Mouse (Mus musculus) liver, postnatal 0 days (tissue): Measurements from ENCODE around the gene D430019H16Rik. TPM values are rescaled to one million over a fixed set of nuclear protein-coding genes. Genes with fewer than 3 reads are reported as not detected.

Experiments
- ATAC-seq: fragments of 200-750 bp; cut with Nextera tagmentation; 2 replicates; pipeline ENCODE4 v1.8.0; 2017; ENCODE audit warnings: mild to moderate bottlenecking, moderate library complexity
- DNase-seq: peaks from one replicate; pipeline ENCODE4 v3.0.0-alpha.2; 2016
- H3K27ac ChIP-seq: fragments of 300-500 bp; sonication (generic); 2 replicates; pipeline ENCODE4 v1.5.1; 2014; ENCODE audit warnings: antibody characterized with exemption, moderate library complexity, mild to moderate bottlenecking, low read depth
- H3K27me3 ChIP-seq: fragments of 300-500 bp; sonication (generic); 2 replicates; pipeline ENCODE4 v1.6.1; 2014; ENCODE audit warnings: low read length, control low read depth, mixed read lengths; ENCODE audit not compliant: insufficient read depth
- H3K36me3 ChIP-seq: fragments of 300-500 bp; sonication (generic); replicated peaks from 2 replicates; pipeline ENCODE4 v1.6.1; 2014; ENCODE audit warnings: mild to moderate bottlenecking, control low read depth, low read length, moderate library complexity, mixed read lengths; ENCODE audit not compliant: insufficient read depth
- H3K4me1 ChIP-seq: fragments of 300-500 bp; sonication (generic); 2 replicates; pipeline ENCODE4 v1.6.1; 2014; ENCODE audit warnings: antibody characterized with exemption, mild to moderate bottlenecking, control low read depth; ENCODE audit not compliant: insufficient read depth
- H3K4me2 ChIP-seq: fragments of 300-500 bp; sonication (generic); 2 replicates; pipeline ENCODE4 v1.6.1; 2014; ENCODE audit warnings: low read depth, mild to moderate bottlenecking, low read length, moderate library complexity, mixed read lengths
- H3K4me3 ChIP-seq: fragments of 300-500 bp; sonication (generic); 2 replicates; pipeline ENCODE4 v1.5.1; 2014; ENCODE audit warnings: low read depth, low read length
- H3K9ac ChIP-seq: fragments of 300-500 bp; sonication (generic); replicated peaks from 2 replicates; pipeline ENCODE4 v1.6.1; 2014; ENCODE audit warnings: mild to moderate bottlenecking, moderate library complexity
- H3K9me3 ChIP-seq: fragments of 300-500 bp; sonication (generic); 2 replicates; pipeline ENCODE4 v1.6.1; 2016; ENCODE audit warnings: mild to moderate bottlenecking, control low read depth, low read length, mixed read lengths
- CTCF ChIP-seq: sonication (generic); IDR thresholded peaks from 2 replicates; pipeline ENCODE4 v1.5.1; 2016; ENCODE audit warnings: antibody characterized with exemption, low read depth
- EP300 ChIP-seq: IDR thresholded peaks from 2 replicates; pipeline ENCODE4 v1.6.1; 2016; ENCODE audit warnings: antibody characterized with exemption, low read depth, mild to moderate bottlenecking
- WGBS: fragments of 180-500 bp; shearing (Covaris S2); extraction: QIAGEN DNeasy Blood & Tissue Kit; methylation state at CpG from one replicate; pipeline ENCODE4 v1.1.7; 2014; ENCODE audit not compliant: insufficient replicate concordance; 5-methylcytosine and 5-hydroxymethylcytosine counted together
- polyA plus RNA-seq: library from polyadenylated mRNA; unstranded; fragments of >200 nt; fragmentation: Nextera tagmentation; extraction: Ambion mirVana; gene quantifications from 2 replicates; pipeline ENCODE4 v1.2.1, GENCODE M21; 2015

D430019H16Rik gene
- polyA plus RNA-seq, 1 experiment from 2014 or later: 0.05 TPM

- no peak overlapping the region for H3K4me3 ChIP-seq
- H3K9ac ChIP-seq: no peak overlapping the region
- H3K36me3 ChIP-seq: no peaks in the 10 kb centered on the region
- 32% methylated on average over 3 of the region's 3 CpGs for WGBS
- no peak overlapping the region for H3K4me2 ChIP-seq
- H3K27me3 ChIP-seq: no peaks in the 10 kb centered on the region
- no peak for ATAC-seq
- H3K27ac ChIP-seq: no peak overlapping the region
- no peak for DNase-seq
- no peaks in the 10 kb centered on the region for H3K4me1 ChIP-seq
- no peaks in the 10 kb centered on the region for H3K9me3 ChIP-seq
- no peak for TF ChIP-seq EP300
- TF ChIP-seq CTCF: peak; percentile 37; the same call in 1 of the 2 replicates
These were observed 21.8 kb upstream of the D430019H16Rik start for GRCm38 (mm10) chr12:105431872-105432271.

GRCm38 (mm10) chr12:105432807-105433206, 20.8 kb upstream of the D430019H16Rik start:
- DNase-seq (no peak), ATAC-seq (peak; percentile 41; the same call in 1 of the 2 replicates)
- H3K9ac ChIP-seq: no peak overlapping the region
- no peaks in the 10 kb centered on the region for H3K36me3 ChIP-seq
- WGBS: 50% methylated on average over 3 of the region's 3 CpGs
- H3K9me3 ChIP-seq: no peaks in the 10 kb centered on the region
- H3K4me3 ChIP-seq: no peak overlapping the region
- no peaks in the 10 kb centered on the region for H3K4me1 ChIP-seq
- TF ChIP-seq CTCF: no peak
- TF ChIP-seq EP300: no peak
- H3K27ac ChIP-seq: no peak overlapping the region
- no peaks in the 10 kb centered on the region for H3K27me3 ChIP-seq
- H3K4me2 ChIP-seq: no peak overlapping the region

GRCm38 (mm10) chr12:105438259-105438658, 15.4 kb upstream of the D430019H16Rik start:
- no peak overlapping the region for H3K4me2 ChIP-seq
- H3K4me1 ChIP-seq: no peaks in the 10 kb centered on the region
- H3K27me3 ChIP-seq: no peaks in the 10 kb centered on the region
- no peaks in the 10 kb centered on the region for H3K36me3 ChIP-seq
- H3K27ac ChIP-seq: no peak overlapping the region
- no peak overlapping the region for H3K9ac ChIP-seq
- H3K4me3 ChIP-seq: no peak overlapping the region
- 53% methylated on average over 5 of the region's 5 CpGs for WGBS
- DNase-seq (no peak), ATAC-seq (no peak)
- H3K9me3 ChIP-seq: no peaks in the 10 kb centered on the region
- TF ChIP-seq EP300 (no peak), CTCF (no peak)

- ATAC-seq (no peak), DNase-seq (no peak)
- Histone ChIP-seq H3K4me2 (no peak overlapping the region), H3K27ac (no peak overlapping the region), H3K36me3 (no peaks in the 10 kb centered on the region), H3K9me3 (no peaks in the 10 kb centered on the region), H3K9ac (no peak overlapping the region), H3K27me3 (no peaks in the 10 kb centered on the region), H3K4me3 (no peak overlapping the region), H3K4me1 (no peaks in the 10 kb centered on the region)
- 56% methylated on average over 6 of the region's 6 CpGs for WGBS
- TF ChIP-seq CTCF: no peak
- TF ChIP-seq EP300: no peak
These were observed 13.7 kb upstream of the D430019H16Rik start for GRCm38 (mm10) chr12:105439976-105440375.

GRCm38 (mm10) chr12:105443569-105443968, 10.1 kb upstream of the D430019H16Rik start:
- H3K27ac ChIP-seq: no peak overlapping the region
- no peak overlapping the region for H3K4me3 ChIP-seq
- DNase-seq (no peak), ATAC-seq (no peak)
- no peaks in the 10 kb centered on the region for H3K4me1 ChIP-seq
- no peaks in the 10 kb centered on the region for H3K27me3 ChIP-seq
- WGBS: 60% methylated on average over 5 of the region's 5 CpGs
- H3K4me2 ChIP-seq: no peak overlapping the region
- H3K36me3 ChIP-seq: no peaks in the 10 kb centered on the region
- H3K9me3 ChIP-seq: no peaks in the 10 kb centered on the region
- no peak for TF ChIP-seq CTCF
- no peak for TF ChIP-seq EP300
- no peak overlapping the region for H3K9ac ChIP-seq

- Histone ChIP-seq H3K27ac (no peak overlapping the region), H3K9me3 (no peaks in the 10 kb centered on the region), H3K4me1 (no peaks in the 10 kb centered on the region), H3K27me3 (no peaks in the 10 kb centered on the region), H3K4me2 (no peak overlapping the region), H3K4me3 (no peak overlapping the region), H3K36me3 (no peaks in the 10 kb centered on the region), H3K9ac (no peak overlapping the region)
- ATAC-seq (no peak), DNase-seq (no peak)
- TF ChIP-seq CTCF (no peak), EP300 (no peak)
- 31% methylated on average over 6 of the region's 6 CpGs for WGBS
These were observed 7.9 kb upstream of the D430019H16Rik start for GRCm38 (mm10) chr12:105445767-105446166.

- TF ChIP-seq EP300 (no peak), CTCF (no peak)
- 68% methylated on average over 4 of the region's 4 CpGs for WGBS
These were observed 4.4 kb upstream of the D430019H16Rik start for GRCm38 (mm10) chr12:105449239-105449638.

More at GRCm38 (mm10) chr12:105449239-105449638, 4.4 kb upstream of the D430019H16Rik start:
- H3K4me1 ChIP-seq: no peaks in the 10 kb centered on the region
- no peak overlapping the region for H3K4me3 ChIP-seq
- ATAC-seq (no peak), DNase-seq (no peak)
- H3K36me3 ChIP-seq: no peaks in the 10 kb centered on the region
- H3K9me3 ChIP-seq: no peaks in the 10 kb centered on the region
- no peak overlapping the region for H3K4me2 ChIP-seq
- H3K27me3 ChIP-seq: peaks cover 14% of the 10 kb centered on the region; the same call in 1 of the 2 replicates
- H3K27ac ChIP-seq: no peak overlapping the region
- H3K9ac ChIP-seq: no peak overlapping the region
